Mouse (Mus musculus) hindbrain, embryonic 10.5 days (tissue): ENCODE data around the gene Sipa1l1. TPM values are rescaled to one million over a fixed set of nuclear protein-coding genes. Genes with fewer than 3 reads are reported as not detected.

Experiments used
- DNase-seq: peaks from one replicate; pipeline ENCODE4 v3.0.0-alpha.2; 2017; ENCODE audit warnings: low spot score
- H3K27ac ChIP-seq: fragments of 300-500 bp; sonication (generic); 2 replicates; pipeline ENCODE4 v1.5.1; 2016; ENCODE audit warnings: mild to moderate bottlenecking, moderate library complexity
- H3K27me3 ChIP-seq: fragments of 300-500 bp; sonication (generic); 2 replicates; pipeline ENCODE4 v1.6.1; 2016; ENCODE audit warnings: mild to moderate bottlenecking; ENCODE audit not compliant: poor library complexity, insufficient read depth, severe bottlenecking
- H3K36me3 ChIP-seq: fragments of 300-500 bp; sonication (generic); 2 replicates; pipeline ENCODE4 v1.6.1; 2016; ENCODE audit warnings: mild to moderate bottlenecking, moderate library complexity
- H3K4me1 ChIP-seq: fragments of 300-500 bp; sonication (generic); replicated peaks from 2 replicates; pipeline ENCODE4 v1.6.1; 2016; ENCODE audit warnings: mild to moderate bottlenecking
- H3K4me3 ChIP-seq: fragments of 300-500 bp; sonication (generic); 2 replicates; pipeline ENCODE4 v1.5.1; 2016; ENCODE audit warnings: mild to moderate bottlenecking, moderate library complexity
- H3K9me3 ChIP-seq: fragments of 300-500 bp; sonication (generic); 2 replicates; pipeline ENCODE4 v1.6.1; 2016; ENCODE audit warnings: mild to moderate bottlenecking, moderate library complexity
- WGBS: fragments of 180-500 bp; shearing (Covaris S2); methylation state at CpG from one replicate; pipeline ENCODE4 v1.1.7; 2016; 5-methylcytosine and 5-hydroxymethylcytosine counted together
- polyA plus RNA-seq: library from polyadenylated mRNA; unstranded; fragments of >200 nt; fragmentation: Nextera tagmentation; extraction: Ambion mirVana; gene quantifications from 2 replicates; pipeline ENCODE4 v1.2.1, GENCODE M21; 2016

The Sipa1l1 gene
- polyA plus RNA-seq, 1 experiment from 2014 or later: 26.0 TPM

GRCm38 (mm10) chr12:82367986-82368385, 198.9 kb downstream of the Sipa1l1 start:
- 97% methylated on average over 3 of the region's 3 CpGs for WGBS
- DNase-seq: no peak
- H3K4me1 ChIP-seq: peaks cover 24% of the 10 kb centered on the region

DNA sequence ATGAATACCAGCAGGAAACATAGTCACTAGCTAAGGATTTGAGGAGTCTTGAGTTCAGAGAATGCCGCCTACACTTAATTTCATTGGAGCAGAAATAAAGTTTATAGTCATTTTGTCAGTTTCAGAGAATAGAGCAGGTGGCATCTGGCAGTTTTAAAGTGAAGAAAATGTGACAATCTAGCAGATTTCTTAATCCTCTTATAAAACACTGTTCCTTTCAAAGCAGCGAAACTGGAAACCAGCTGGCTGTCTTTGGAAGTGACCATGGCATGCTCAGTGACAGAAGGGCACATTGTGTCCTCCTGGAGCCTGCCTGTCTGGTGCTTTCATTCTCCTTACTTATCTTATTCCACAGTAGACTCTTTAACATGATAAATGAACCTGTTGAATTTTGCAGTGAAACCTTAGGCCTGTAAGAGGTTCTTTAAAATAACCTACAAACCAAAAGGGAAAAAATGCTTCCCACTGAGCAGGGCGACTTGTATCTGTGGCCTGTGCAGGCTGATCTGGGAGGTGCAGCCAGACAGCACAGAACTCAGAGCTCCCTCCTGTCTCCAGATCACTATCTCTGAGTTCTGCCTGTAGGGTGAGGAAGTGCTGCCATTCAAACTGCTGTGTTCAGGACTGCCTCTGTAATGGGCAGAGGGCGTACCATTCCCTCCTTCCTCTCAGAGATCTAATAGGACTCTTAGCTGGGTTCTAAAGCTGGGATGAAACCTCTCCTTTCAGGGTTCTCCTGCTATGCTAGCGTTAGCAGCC, 200.5 kb downstream of the Sipa1l1 start:
- H3K4me3 ChIP-seq: no peak overlapping the region
- H3K36me3 ChIP-seq: 0 out of 2 replicates have a peak, but pooled peaks cover 11% of the 10 kb centered on the region
- WGBS: 82% methylated on average over 5 of the region's 5 CpGs
- no peak for DNase-seq
- peaks cover 30% of the 10 kb centered on the region for H3K4me1 ChIP-seq
- H3K27me3 ChIP-seq: no peaks in the 10 kb centered on the region
- H3K27ac ChIP-seq: peak overlapping the region; percentile 50; the same call in 1 of the 2 replicates
- no peaks in the 10 kb centered on the region for H3K9me3 ChIP-seq

More at GRCm38 (mm10) chr12:82367986-82368385, 198.9 kb downstream of the Sipa1l1 start:
- H3K4me3 ChIP-seq: no peak overlapping the region
- no peak overlapping the region for H3K27ac ChIP-seq
- H3K36me3 ChIP-seq: peaks cover 6% of the 10 kb centered on the region; the same call in 1 of the 2 replicates
- H3K9me3 ChIP-seq: no peaks in the 10 kb centered on the region
- no peaks in the 10 kb centered on the region for H3K27me3 ChIP-seq

DNA sequence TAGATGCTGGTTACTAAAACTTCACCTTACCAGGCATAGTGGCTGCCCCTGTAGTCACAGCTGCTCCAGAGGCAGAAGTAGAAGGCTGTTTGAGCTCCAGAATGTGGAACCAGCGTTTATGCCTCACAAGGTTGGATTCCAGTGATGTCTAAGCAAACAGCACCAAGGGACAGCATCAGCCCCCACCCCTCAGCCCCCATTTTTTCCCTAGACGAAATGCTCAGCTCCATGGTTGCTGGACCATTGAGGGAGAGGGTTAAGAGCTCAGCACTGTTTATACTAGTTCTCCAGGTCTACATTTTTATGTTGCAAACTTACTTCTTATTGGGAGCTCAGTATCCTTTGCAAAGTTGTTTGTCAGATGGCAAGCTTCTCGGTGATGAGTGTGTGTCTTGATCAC, 202.1 kb downstream of the Sipa1l1 start:
- Histone ChIP-seq H3K27ac (no peak overlapping the region), H3K4me1 (peaks cover 23% of the 10 kb centered on the region), H3K9me3 (no peaks in the 10 kb centered on the region), H3K4me3 (no peak overlapping the region), H3K27me3 (no peaks in the 10 kb centered on the region), H3K36me3 (peaks cover 27% of the 10 kb centered on the region)
- WGBS: 81% methylated on average over 3 of the region's 3 CpGs
- DNase-seq: no peak

- Histone ChIP-seq H3K27ac (no peak overlapping the region), H3K4me3 (no peak overlapping the region), H3K27me3 (no peaks in the 10 kb centered on the region), H3K36me3 (peaks cover 33% of the 10 kb centered on the region), H3K4me1 (peaks cover 23% of the 10 kb centered on the region), H3K9me3 (no peaks in the 10 kb centered on the region)
- no peak for DNase-seq
Measured at GRCm38 (mm10) chr12:82374020-82374419, 204.9 kb downstream of the Sipa1l1 start.

GRCm38 (mm10) chr12:82382932-82383331, 213.8 kb downstream of the Sipa1l1 start:
- H3K4me1 ChIP-seq: no peaks in the 10 kb centered on the region
- H3K27me3 ChIP-seq: no peaks in the 10 kb centered on the region
- no peak for DNase-seq
- no peaks in the 10 kb centered on the region for H3K9me3 ChIP-seq
- H3K36me3 ChIP-seq: peaks cover 40% of the 10 kb centered on the region
- no peak overlapping the region for H3K4me3 ChIP-seq
- no peak overlapping the region for H3K27ac ChIP-seq
- WGBS: 89% methylated on average over 3 of the region's 3 CpGs

- H3K36me3 ChIP-seq: peaks cover 42% of the 10 kb centered on the region
- 85% methylated on average over 8 of the region's 8 CpGs for WGBS
- no peak overlapping the region for H3K4me3 ChIP-seq
- H3K27me3 ChIP-seq: no peaks in the 10 kb centered on the region
- H3K9me3 ChIP-seq: no peaks in the 10 kb centered on the region
- DNase-seq: no peak
- H3K27ac ChIP-seq: no peak overlapping the region
- no peaks in the 10 kb centered on the region for H3K4me1 ChIP-seq
Measured at GRCm38 (mm10) chr12:82384719-82385118, 215.6 kb downstream of the Sipa1l1 start.

- H3K9me3 ChIP-seq: no peaks in the 10 kb centered on the region
- H3K27me3 ChIP-seq: no peaks in the 10 kb centered on the region
- no peak for DNase-seq
- peaks cover 36% of the 10 kb centered on the region for H3K36me3 ChIP-seq
- no peak overlapping the region for H3K27ac ChIP-seq
- WGBS: 91% methylated on average over 3 of the region's 3 CpGs
- no peak overlapping the region for H3K4me3 ChIP-seq
- no peaks in the 10 kb centered on the region for H3K4me1 ChIP-seq
Measured at GRCm38 (mm10) chr12:82387042-82387441, 217.9 kb downstream of the Sipa1l1 start.

DNA sequence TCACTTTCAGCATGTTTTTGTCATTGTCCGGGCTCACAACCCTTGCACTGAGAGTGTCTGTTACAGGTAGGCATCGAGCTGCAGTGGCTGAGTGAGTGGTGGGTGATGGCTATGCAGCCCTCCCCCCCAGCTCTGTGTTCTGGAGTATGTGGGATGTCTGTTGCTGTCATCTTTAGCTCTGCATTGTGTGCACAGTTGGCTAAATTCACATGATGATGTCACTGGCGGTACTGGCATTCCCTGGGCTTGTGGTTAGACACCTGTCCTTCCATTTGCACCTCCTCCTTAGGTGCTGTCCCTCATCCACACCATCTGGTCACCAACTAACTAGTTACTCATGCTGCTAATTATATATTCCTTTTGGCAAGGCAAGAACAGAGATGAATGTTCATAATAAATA, 218.5 kb downstream of the Sipa1l1 start:
- no peaks in the 10 kb centered on the region for H3K9me3 ChIP-seq
- WGBS: 88% methylated on average over 3 of the region's 3 CpGs
- H3K4me1 ChIP-seq: no peaks in the 10 kb centered on the region
- no peak overlapping the region for H3K4me3 ChIP-seq
- H3K36me3 ChIP-seq: peaks cover 36% of the 10 kb centered on the region
- no peak for DNase-seq
- H3K27me3 ChIP-seq: no peaks in the 10 kb centered on the region
- H3K27ac ChIP-seq: no peak overlapping the region

DNA sequence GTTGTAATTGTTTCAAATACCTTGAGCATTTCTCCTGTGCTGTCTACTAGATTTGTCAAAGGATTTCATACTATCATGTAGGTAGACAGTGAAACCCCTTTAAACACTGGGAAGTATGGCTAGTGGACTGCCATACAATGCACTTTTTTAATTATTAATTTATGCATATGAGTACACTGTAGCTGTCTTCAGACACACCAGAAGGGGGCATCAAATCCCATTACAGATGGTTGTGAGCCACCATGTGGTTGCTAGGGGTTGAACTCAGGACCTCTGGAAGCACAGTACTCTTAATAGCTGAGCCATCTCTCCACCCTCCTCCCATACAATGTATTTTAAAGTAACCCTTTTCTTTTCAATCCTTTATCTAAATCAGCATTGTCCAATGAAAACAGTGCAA, 219.0 kb downstream of the Sipa1l1 start:
- H3K4me1 ChIP-seq: no peaks in the 10 kb centered on the region
- H3K4me3 ChIP-seq: no peak overlapping the region
- DNase-seq: no peak

GRCm38 (mm10) chr12:82394118-82394861, 225.2 kb downstream of the Sipa1l1 start:
- Histone ChIP-seq H3K27me3 (no peaks in the 10 kb centered on the region), H3K4me3 (no peak overlapping the region), H3K4me1 (peaks cover 7% of the 10 kb centered on the region; the same call in 1 of the 2 replicates), H3K36me3 (peaks cover 34% of the 10 kb centered on the region), H3K9me3 (no peaks in the 10 kb centered on the region), H3K27ac (no peak overlapping the region)
- DNase-seq: no peak
- WGBS: 77% methylated on average over 8 of the region's 8 CpGs

More for the DNA sequence above, 219.0 kb downstream of the Sipa1l1 start:
- peaks cover 36% of the 10 kb centered on the region for H3K36me3 ChIP-seq
- H3K27ac ChIP-seq: no peak overlapping the region
- H3K9me3 ChIP-seq: no peaks in the 10 kb centered on the region
- H3K27me3 ChIP-seq: no peaks in the 10 kb centered on the region

GRCm38 (mm10) chr12:82395194-82395593, 226.1 kb downstream of the Sipa1l1 start:
- Histone ChIP-seq H3K4me1 (peaks cover 7% of the 10 kb centered on the region; the same call in 1 of the 2 replicates), H3K4me3 (no peak overlapping the region), H3K36me3 (peaks cover 39% of the 10 kb centered on the region), H3K9me3 (no peaks in the 10 kb centered on the region), H3K27ac (no peak overlapping the region), H3K27me3 (no peaks in the 10 kb centered on the region)
- 88% methylated on average over 4 of the region's 4 CpGs for WGBS
- DNase-seq: no peak

- Histone ChIP-seq H3K9me3 (no peaks in the 10 kb centered on the region), H3K4me1 (peaks cover 7% of the 10 kb centered on the region; the same call in 1 of the 2 replicates), H3K27ac (no peak overlapping the region), H3K36me3 (peaks cover 37% of the 10 kb centered on the region), H3K27me3 (no peaks in the 10 kb centered on the region), H3K4me3 (no peak overlapping the region)
- DNase-seq: no peak
- 93% methylated on average over 8 of the region's 8 CpGs for WGBS
Measured at GRCm38 (mm10) chr12:82397193-82397592, 228.1 kb downstream of the Sipa1l1 start.

DNA sequence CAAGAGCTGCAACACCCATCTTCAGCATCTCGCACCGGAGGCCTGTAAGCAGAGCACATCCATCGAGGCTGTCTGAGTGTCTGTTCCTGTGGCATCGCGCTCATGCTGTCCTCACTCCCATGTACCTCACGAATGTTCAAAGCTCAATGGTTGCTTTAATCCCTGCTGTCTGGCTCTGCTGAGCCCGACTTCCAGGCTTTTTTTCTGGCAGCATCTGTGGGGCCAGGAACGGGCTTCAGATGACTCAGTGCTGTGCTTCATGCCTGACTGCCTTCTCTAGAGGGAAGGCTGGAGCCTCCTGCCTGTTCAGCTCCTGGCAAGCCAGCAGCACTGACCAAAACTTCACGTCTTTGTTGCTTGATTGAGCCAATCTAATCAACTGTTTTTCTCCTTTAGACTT, 228.6 kb downstream of the Sipa1l1 start:
- Histone ChIP-seq H3K27me3 (no peaks in the 10 kb centered on the region), H3K4me3 (no peak overlapping the region), H3K9me3 (no peaks in the 10 kb centered on the region), H3K36me3 (peaks cover 42% of the 10 kb centered on the region), H3K27ac (no peak overlapping the region), H3K4me1 (peaks cover 7% of the 10 kb centered on the region; the same call in 1 of the 2 replicates)
- WGBS: 66% methylated on average over 9 of the region's 9 CpGs
- DNase-seq: no peak
